Mouse (Mus musculus): ENCODE results near the gene Ror1.

Ror1 gene

DNA sequence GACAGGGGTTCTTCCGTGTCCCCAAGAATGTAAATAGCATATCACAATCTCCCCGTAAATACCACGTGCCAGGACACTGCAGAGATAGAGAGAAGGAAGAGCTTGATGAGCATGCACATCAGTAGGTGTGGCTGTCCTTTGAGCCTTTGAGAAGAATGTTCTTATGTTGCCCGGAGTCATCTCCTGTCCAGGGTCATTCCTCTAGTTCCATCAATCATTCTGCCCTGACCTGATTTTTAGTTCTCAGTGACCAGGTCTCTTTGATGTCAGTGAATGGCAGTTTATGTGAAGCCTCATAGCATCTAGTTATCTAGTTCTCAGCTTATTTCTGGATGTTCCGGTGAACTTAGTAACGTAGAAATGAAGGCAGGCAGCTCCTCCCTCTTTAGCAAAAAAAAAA is 295.4 kb downstream of the Ror1 start:
- DNase-seq (ENCODE audit: low spot score) = no peak

DNA sequence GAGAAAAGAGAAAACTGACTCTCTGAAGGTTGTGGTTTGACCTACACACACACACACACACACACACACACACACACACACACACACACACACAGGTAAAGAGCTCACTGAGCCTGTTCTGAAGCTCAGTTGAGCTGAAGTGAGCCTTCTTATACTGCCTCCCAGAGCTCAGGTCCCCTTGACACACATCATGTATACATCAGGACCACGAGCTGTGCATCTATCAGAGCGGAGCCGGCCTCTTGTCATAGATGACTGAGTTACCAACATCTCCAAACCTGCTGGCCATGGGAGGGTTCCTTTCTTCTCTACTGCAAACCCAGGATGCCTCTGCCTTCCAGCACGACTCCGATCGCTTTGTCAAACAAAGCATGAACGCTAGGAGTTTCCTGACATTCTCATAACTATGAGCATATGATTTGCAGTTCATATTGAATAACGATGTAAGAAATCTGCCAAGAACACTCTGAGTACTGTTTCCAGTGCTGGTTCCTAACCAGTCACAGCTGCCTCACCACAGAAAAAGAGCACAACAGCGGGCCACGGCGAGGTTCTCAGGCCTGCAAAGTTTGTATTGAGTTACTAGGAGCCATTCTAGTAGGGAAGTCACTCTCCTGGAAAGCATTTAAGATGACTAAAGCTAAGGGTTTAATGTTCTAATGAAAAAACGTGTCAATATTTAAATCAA is 297.9 kb downstream of the Ror1 start:
- no peak for DNase-seq (ENCODE audit: low spot score)

DNA sequence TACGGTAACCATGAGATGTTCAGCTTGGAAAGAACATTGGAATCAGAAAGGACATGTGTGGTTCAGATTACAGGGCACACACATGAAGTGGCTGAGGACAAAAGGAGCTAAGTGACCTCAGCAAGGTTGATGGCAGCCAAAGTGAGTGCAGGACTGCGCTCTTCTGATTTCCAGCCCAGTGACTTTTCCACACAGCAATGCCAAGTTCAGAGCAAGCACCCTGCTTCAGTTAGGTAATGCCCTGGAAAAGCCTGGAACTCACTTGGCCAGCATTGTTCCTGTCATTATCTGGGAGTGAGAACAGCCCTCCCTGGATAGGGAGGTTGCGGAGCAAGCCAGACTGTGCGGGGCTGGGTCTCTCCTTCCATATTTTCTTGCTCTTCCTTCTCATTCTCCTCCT is 299.8 kb downstream of the Ror1 start:
- DNase-seq (ENCODE audit: low spot score) = no peak

DNA sequence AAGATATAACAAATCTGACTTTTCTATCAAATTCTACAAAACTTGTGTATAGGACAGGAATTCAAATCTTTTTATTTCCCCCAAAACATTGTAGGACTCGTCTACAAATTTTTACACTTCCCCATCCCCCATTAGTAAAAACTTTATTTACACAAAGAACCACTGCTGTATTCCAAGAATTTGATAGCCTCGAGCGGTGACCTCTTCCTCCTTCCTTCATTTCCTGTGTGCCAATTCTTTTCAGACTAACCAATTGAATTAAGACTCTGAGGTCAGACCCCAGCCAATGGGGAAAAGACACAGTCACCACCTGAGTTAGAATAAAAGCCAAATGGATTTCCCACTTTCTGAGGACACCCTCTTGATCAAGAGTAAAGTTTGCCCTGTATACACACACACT is 302.5 kb downstream of the Ror1 start:
- no peak for DNase-seq (ENCODE audit: low spot score)

DNA sequence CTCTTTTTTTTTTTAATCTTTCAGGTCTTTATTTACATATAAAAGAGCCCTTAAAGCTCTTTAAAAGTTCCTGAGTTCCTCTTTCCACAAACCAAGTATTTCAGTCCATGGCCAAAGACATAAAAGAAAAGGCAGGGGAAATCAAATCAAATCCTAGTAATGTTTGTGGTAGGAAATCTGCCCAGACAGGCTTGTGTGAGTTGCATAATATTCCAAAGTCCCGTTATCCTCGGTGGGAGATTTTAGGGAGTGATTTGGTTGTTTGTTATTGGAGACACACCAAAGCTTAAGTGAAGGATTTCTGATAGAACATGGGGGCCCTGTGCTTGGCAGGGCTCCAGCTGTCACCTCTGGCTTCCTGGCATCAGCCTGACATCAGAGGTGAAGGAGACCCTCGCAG is 305.5 kb downstream of the Ror1 start:
- DNase-seq (ENCODE audit: low spot score) = no peak

DNA sequence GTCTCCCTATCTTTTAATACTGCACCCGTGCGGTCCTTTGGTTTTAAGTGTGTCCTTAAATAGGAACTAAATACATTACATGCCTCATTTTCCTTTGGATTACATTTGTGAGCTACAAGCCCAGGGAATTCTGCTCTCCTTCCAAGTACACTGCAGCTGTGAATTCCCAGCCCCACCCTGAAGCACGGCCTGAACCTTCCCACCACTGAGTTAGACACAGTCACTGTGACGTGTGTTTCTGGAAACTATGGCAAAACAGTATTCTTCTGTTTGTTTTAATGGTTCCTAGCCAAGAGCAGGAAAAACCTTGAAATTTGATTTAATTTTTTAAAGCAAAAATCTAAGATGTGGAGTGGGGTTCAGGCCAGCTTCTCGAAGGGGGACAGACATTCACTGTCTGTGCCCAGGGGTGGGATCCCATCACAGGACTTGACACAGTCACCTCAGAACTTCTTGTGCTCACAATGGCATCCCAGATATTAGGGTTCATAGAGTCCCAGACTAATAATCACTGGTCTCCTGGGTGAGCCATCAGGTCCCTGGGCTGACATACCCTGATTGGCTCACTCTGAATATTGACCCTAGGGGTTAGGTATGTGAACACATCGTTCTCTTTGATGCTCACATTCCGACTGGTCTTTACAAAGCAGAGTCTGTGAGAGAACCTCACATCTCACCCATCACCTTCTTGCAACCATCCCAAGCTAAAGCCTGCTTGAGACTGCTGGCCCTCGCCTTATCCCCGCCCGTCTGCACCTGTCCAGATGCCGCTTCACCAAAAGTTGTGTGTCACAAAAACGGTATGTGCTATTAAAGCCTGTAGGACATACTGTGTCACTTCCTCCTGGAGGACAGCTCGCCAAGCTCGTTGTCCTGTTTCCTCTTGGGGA is 306.2 kb downstream of the Ror1 start:
- no peak for DNase-seq (ENCODE audit: low spot score)

DNA sequence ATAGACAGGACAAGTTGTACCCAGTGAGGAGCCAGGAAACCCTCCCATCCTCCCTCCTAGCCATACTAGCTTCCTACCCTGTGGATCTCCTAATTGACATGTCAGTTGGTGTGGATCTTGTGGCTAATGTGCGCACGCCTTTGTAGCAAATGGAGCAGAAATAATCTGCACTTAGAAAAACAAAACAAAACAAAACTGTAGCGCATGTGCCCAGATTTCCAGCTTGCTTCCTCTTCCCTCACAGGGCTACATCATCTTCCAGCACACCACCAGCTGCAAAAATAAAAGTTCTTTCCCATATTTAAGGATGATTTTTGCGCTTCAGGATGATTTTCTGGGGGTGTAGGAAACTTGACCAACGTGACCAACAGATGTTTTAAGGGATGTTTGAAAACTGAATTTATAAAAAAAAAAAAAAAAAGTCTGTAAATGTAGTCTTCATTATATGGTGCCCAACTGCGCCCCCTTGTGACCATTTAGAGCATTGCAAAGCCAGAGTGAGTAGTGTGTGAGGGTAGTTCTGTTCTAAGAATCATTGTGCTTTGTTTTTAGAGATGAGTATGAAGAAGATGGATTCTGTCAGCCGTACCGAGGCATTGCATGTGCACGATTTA is 311.8 kb downstream of the Ror1 start:
- no peak for DNase-seq (ENCODE audit: low spot score)

DNA sequence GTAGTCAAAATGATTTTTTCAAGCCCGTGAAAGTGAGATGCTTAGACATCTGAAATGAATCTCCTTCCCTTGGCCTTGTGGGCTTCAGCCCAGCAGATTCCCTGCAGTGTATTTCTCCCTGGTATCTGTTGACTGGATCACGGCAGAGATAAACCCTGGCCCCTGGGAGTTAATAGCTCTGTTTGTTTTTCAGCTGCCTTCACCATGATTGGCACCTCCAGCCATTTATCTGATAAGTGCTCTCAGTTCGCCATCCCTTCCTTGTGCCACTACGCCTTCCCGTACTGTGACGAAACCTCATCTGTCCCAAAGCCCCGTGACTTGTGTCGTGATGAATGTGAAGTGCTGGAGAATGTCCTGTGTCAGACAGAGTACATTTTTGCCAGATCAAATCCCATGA is 313.9 kb downstream of the Ror1 start:
- DNase-seq (ENCODE audit: low spot score) = no peak

DNA sequence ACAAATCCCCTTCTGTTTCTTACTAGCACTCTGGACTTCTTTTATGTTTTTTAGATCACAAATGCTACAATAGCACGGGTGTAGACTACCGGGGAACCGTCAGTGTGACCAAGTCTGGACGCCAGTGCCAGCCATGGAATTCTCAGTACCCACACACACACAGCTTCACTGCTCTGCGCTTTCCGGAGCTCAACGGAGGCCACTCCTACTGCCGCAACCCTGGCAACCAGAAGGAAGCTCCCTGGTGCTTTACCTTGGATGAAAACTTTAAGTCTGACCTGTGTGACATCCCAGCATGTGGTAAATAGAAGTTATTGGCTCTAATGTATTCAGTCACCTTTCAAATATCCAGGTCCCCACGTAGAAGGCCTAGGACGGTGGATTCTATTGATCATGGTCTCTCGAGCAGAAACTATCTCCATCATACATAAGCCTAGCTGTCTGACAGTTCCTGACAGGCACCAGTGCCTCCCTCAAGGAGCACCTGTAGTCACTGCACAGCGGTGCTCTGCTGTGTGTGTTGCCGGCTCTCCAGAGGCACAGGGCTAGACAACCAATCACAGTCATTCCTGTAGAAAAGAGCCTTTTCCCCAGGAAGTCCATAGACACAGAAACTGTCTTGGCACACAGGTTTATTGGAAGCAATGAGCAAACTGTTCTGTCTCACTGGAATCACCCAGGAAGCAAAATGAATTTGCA is 316.4 kb downstream of the Ror1 start:
- DNase-seq (ENCODE audit: low spot score) = no peak

DNA sequence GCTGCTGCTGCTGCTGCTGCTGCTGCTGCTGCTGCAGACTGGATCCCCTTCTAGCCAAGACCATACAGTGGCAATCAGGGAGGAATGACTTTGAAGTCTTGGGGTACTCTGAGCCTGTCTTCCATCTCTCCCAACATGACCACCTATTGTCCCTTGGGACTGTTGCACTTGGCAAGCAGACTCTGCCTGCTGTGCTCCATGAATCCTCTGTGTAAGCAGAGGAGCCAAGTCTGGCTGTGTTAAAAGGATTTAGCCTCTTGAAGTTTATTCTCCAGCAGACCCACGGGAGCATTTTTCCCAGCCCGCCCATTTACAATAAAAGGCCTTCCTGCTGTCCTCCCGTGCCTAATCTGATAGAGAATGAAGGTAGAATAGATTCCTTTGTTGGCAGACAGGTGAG is 327.2 kb downstream of the Ror1 start:
- no peak for DNase-seq (ENCODE audit: low spot score)

DNA sequence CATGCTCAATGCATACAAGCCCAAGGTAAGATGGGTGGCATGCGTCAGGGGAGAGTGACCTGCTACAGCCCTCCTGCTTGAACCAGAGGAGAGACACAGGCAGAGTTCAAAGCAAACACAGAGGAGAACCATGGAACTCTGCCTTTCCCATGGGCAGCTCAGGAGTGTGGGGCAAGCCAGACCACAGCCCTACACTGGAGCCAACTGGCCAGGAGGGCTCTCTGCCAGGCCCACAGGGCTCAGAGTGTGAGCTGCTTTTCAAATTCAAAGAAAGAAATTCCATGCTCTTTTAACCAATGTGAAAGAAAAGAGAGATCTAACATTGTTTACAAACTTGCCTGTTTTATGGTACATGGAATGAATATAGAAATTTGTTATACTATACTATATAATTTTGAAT is 330.5 kb downstream of the Ror1 start:
- DNase-seq (ENCODE audit: low spot score) = no peak

DNA sequence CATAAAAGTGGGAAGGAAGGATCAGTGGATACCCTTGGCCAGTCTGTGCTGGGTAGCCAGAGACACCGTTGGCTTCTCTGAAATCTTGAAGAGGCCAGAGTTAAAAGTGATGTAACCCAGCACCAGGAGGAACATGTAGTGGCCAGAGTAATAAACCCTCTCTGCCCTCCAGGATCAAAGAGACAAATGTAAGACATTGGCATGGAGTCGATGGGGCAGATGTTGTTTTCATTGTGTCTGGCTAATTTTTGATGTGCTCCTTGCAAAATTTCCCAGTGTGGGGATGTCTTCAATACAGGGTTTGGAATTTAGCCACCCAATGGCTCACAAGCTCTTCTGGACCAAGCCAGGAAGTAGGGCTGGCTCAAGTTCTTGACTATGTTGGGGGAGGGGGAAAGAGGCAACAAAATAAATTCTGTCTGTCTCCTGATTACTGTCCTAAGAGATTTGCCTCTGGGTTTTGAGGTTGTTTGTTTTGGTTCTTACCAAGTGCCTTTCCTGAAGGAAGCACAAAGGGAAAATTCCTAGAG is 333.8 kb downstream of the Ror1 start:
- no peak for DNase-seq (ENCODE audit: low spot score)

DNA sequence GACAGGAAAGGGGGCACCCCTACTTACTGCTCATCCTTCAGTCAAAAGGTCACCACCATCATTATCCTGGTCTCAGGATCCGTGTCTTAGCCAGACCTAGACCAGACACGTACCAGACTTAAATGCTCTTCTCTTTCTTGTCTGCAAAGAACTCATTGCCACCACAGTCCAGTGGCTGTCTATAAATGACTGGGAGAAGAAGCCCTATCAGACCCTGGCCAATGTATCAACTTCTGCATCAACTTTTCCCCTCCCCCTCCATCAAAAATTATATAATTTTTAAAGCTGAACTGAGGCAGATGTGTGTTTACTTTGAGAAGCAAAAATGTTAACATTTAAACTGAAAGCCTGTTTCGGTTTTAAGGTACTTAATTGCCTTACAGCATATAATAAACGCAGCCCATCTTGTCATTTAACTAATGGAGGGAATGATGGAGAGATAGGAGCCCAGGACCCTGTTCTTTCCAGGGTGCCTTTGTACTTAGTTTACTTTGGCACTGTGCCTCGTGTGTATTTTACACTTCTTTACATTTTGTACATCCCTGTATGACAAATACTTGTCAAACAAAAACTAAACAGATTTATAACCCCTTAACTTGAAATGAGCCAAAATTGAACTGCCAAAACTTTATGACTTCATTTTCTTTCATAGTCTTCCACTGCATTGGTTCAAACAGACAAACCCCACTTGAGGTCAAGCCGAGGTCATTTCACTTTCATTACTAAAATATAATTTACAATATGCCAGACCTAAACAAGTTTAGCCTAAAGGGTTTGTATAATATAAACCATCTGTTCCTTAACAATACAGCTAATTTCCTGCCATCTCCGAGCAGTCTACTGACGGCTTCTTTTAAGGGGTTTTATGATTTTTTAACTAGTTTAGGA is 339.9 kb downstream of the Ror1 start:
- DNase-seq (ENCODE audit: low spot score) = no peak

DNA sequence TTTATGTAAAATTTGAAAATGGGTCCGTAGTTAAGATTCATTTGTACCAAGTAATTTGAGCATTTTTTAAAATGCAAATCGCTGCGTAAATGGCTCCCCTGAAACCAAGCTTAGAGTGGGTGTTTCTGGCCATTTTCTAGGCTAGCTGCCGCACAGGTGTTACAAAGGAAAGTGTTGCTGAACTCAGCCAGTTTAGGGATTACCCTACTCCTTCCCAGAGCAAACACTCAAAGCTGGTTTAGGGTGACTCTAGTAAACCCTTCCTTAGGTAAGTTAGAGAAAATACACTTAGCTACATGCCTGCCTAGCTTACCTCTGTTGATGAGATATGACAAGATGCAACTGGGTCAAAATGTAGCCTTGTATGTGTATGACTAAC is 340.6 kb downstream of the Ror1 start:
- DNase-seq (ENCODE audit: low spot score) = no peak

DNA sequence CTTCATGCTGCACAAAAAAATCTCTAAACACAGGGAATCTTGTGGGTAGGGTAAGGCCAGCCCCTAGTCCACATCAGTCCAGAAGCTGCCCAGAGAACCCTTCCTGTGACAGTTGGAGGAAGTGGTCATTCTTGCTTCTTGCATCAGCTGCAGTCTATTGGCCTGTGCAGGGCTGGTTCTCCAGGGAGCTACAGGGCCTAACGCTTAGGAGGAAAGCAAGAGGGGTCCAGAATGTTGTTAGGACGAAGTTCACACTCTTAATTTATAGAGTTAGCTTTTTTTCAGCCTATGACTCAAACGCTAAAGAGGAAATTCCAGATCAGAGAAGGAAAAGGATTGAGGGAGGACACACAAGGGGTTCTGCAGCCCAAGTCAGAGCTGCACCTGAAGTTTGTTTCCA is 351.3 kb downstream of the Ror1 start:
- no peak for DNase-seq (ENCODE audit: low spot score)

DNA sequence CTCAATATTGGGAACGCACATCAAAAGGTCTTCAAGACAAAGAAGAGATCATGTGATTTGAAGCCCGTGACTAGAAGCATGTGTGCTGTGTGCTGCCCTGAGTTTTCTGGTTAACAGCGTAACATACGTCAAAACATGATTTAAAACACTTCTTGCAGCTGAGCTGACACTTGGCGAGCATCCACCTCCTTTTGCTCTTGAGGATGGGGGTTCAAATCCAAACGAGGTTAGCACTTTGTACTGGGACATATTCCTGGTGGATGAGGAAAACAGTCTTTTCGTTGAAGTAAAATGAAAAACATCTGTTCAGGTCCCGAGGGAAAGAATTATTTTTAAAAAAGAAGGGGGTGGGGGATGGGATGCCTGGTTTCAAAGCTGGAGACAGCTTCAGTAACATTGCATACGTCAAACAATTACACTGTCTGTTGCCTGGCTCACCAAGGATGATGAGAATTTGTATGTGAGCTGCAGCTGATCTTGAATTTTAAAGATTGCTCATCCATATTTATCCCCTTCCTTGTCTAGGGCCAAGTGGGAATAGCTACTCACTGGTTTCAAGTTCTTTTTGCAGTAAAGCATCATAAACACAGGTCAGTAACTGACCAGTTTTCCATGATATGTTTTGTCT is 367.0 kb downstream of the Ror1 start:
- DNase-seq (ENCODE audit: low spot score) = no peak

DNA sequence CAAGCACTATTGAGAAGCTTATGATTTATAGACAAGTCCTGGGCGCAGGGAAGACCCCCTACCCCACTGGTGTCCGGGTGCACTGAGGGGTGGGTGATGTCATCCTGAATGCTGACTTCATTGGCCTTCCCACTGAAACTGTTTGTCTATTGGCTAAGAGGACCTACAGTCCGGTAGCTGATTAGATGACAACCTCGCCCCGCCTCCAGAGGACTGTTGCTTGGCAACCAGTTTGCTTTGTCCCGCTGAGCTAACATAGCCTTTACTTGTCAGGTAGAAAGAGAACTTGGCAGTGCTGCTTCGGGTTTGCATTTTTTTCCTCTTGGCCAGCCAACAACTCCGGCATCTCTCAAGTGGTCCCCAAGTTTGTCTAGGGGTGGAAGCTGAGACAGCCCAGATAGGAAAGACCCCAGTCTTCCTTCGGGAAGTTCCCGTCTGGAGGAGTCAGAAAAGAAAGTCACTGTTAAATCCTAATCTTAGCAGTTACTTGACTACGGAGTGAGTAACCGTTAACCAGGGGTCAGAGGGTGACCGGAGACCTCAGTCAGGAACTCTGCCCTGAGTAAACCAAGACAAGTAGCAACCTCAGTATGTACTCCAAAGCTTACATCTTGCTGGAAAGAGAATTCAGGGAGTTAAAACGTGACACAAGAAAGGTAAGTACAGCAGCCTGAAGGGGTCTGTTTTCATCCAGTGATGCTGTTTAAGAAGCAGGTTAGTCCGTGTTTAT is 383.2 kb downstream of the Ror1 start, which contains the start of gene Ube2u:
Ube2u (plus strand) TSS at position 258 of the 730 bp plus-strand sequence.
- DNase-seq (ENCODE audit: low spot score) = no peak

DNA sequence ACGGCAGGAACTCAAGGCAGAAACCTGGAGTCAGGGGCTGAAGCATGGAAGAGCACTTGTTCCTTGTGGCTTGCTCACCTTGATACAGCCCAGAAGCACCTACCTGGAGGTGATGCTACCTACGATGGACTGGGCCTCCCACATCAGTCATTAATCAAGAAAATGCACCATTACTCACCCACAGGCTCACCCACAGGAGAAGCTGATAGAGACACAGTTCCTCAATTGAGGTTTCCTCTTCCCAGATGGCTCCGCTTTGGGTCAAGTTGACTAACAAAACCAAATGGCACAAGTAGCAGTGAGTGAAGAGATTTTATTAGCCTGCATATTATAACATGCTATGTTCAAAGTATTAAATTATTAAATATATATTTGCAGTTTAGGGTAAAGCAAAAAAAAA is 392.9 kb downstream of the Ror1 start:
- no peak for DNase-seq (ENCODE audit: low spot score)
